Mouse (Mus musculus) hindbrain, embryonic 12.5 days (tissue): ENCODE data around the gene Lama5. TPM values are rescaled to one million over a fixed set of nuclear protein-coding genes. Genes with fewer than 3 reads are reported as not detected.
"Not testable (repeated sequence)": the region's sequence is repeated elsewhere in the genome, so short reads cannot be mapped to it uniquely, and the experiment has no call there.

Experiments
- ATAC-seq: fragments of 200-750 bp; cut with Nextera tagmentation; 2 replicates; pipeline ENCODE4 v1.8.0; 2017; ENCODE audit warnings: moderate TSS enrichment; ENCODE audit not compliant: low FRiP score
- H3K27ac ChIP-seq: fragments of 300-500 bp; sonication (generic); 2 replicates; pipeline ENCODE4 v1.5.1; 2016; ENCODE audit warnings: mild to moderate bottlenecking
- H3K27me3 ChIP-seq: fragments of 300-500 bp; sonication (generic); 2 replicates; pipeline ENCODE4 v1.6.1; 2016; ENCODE audit warnings: mild to moderate bottlenecking
- H3K36me3 ChIP-seq: fragments of 300-500 bp; sonication (generic); 2 replicates; pipeline ENCODE4 v1.6.1; 2016; ENCODE audit warnings: mild to moderate bottlenecking
- H3K4me1 ChIP-seq: fragments of 300-500 bp; sonication (generic); 2 replicates; pipeline ENCODE4 v1.6.1; 2016
- H3K4me2 ChIP-seq: fragments of 300-500 bp; sonication (generic); replicated peaks from 2 replicates; pipeline ENCODE4 v1.6.1; 2016; ENCODE audit warnings: mild to moderate bottlenecking
- H3K4me3 ChIP-seq: fragments of 300-500 bp; sonication (generic); 2 replicates; pipeline ENCODE4 v1.5.1; 2016; ENCODE audit warnings: mild to moderate bottlenecking
- H3K9ac ChIP-seq: fragments of 300-500 bp; sonication (generic); 2 replicates; pipeline ENCODE4 v1.6.1; 2016; ENCODE audit warnings: mild to moderate bottlenecking, moderate library complexity
- H3K9me3 ChIP-seq: fragments of 300-500 bp; sonication (generic); replicated peaks from 2 replicates; pipeline ENCODE4 v1.6.1; 2016; ENCODE audit warnings: mild to moderate bottlenecking
- WGBS: fragments of 180-500 bp; shearing (Covaris S2); methylation state at CpG from one replicate; pipeline ENCODE4 v1.1.7; 2016; 5-methylcytosine and 5-hydroxymethylcytosine counted together
- polyA plus RNA-seq: library from polyadenylated mRNA; unstranded; fragments of >200 nt; fragmentation: Nextera tagmentation; extraction: Ambion mirVana; gene quantifications from 2 replicates; pipeline ENCODE4 v1.2.1, GENCODE M21; 2016

Gene Lama5
- polyA plus RNA-seq, 1 experiment from 2014 or later = 8.7 TPM

DNA sequence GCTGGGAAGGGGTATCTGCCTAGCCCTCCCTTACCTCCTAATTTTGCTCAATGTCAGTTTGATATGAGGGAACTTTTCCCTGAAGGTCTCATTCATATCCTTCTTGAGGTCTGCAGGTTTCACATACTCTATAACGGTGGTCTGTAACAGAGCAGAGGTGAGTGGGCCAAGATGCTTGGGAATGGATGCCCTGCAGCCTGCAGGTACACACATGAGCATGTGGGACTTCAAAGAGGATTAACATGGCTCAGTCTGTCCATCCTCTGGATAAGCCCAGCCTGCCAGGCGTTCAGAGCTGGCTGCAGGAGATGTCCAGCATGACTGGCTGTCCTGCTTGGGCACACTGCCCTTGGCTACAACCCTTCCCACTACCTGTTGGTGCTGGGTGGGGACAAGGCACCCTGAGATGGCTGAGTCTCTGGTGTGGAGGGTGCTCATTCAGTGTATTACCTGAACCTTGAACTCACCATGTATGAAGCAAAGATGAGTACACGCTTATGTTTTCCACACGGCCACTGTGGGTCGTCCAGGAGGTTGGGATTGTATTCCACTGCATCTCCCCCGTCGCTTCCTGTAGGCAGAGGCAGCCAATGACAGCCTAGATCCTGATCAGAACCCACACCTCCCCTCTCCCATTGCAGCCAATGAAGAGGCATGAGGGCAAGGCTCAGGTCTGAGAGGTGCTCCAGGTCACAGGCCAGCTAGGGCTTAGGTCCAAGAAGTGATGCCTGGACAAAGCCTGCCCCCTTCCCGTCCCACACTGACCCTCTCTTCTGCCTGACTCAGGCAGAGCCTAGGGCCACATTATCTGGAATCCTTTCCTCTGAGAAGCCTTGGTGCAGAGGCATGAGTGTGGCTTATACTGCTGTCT lies 35.2 kb upstream of the Lama5 start:
- 67% methylated on average over 8 of the region's 8 CpGs for WGBS
- H3K36me3 ChIP-seq = peaks cover 63% of the 10 kb centered on the region
- ATAC-seq = no peak

GRCm38 (mm10) chr2:180259826-180260609 lies 34.4 kb upstream of the Lama5 start:
- H3K36me3 ChIP-seq = peaks cover 63% of the 10 kb centered on the region

More for the DNA sequence above, 35.2 kb upstream of the Lama5 start:
- peaks cover 16% of the 10 kb centered on the region for H3K4me1 ChIP-seq
- no peaks in the 10 kb centered on the region for H3K9me3 ChIP-seq
- H3K9ac ChIP-seq = no peak overlapping the region
- H3K4me2 ChIP-seq = no peak overlapping the region
- no peak overlapping the region for H3K27ac ChIP-seq
- H3K4me3 ChIP-seq = no peak overlapping the region
- H3K27me3 ChIP-seq = no peaks in the 10 kb centered on the region

DNA sequence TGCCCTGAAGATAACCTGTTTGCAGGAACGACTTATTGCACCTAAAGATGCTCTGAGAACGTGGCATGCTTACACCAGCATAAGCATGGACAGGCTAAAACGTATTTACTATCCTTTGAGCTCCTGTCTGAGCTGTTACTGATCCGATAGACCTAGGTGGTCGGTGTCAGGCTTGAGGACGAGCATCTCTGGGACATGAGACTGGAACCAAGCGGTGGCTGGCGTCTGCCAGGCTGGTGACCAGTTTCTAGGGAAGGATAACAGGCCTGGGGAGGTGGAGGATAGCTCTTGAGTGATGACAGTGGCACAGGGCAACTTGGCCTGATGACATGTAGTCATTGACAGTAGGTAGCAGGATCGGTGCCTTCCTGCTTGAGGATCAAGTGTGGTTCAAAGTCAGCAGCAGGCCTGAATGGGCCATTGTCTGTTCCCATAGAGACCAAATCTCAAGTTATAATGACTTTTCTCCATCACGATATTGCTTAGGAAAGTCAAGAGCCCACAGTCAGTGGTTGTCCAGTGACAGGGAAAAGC lies 33.4 kb upstream of the Lama5 start:
- not testable (repeated sequence) for H3K27ac ChIP-seq, ATAC-seq, H3K4me2 ChIP-seq, H3K4me3 ChIP-seq, H3K9me3 ChIP-seq, H3K27me3 ChIP-seq
- WGBS = 81% methylated on average over 10 of the region's 10 CpGs
- H3K36me3 ChIP-seq = peaks cover 56% of the 10 kb centered on the region
- H3K4me1 ChIP-seq = peaks cover 17% of the 10 kb centered on the region
- peak overlapping the region; percentile 13; the same call in 1 of the 2 replicates for H3K9ac ChIP-seq

More at GRCm38 (mm10) chr2:180259826-180260609, 34.4 kb upstream of the Lama5 start:
- H3K4me3 ChIP-seq, ATAC-seq, H3K27ac ChIP-seq, H3K9me3 ChIP-seq, H3K4me2 ChIP-seq, H3K9ac ChIP-seq, H3K27me3 ChIP-seq: not testable (repeated sequence)
- peaks cover 17% of the 10 kb centered on the region for H3K4me1 ChIP-seq
- 71% methylated on average over 17 of the region's 17 CpGs for WGBS

DNA sequence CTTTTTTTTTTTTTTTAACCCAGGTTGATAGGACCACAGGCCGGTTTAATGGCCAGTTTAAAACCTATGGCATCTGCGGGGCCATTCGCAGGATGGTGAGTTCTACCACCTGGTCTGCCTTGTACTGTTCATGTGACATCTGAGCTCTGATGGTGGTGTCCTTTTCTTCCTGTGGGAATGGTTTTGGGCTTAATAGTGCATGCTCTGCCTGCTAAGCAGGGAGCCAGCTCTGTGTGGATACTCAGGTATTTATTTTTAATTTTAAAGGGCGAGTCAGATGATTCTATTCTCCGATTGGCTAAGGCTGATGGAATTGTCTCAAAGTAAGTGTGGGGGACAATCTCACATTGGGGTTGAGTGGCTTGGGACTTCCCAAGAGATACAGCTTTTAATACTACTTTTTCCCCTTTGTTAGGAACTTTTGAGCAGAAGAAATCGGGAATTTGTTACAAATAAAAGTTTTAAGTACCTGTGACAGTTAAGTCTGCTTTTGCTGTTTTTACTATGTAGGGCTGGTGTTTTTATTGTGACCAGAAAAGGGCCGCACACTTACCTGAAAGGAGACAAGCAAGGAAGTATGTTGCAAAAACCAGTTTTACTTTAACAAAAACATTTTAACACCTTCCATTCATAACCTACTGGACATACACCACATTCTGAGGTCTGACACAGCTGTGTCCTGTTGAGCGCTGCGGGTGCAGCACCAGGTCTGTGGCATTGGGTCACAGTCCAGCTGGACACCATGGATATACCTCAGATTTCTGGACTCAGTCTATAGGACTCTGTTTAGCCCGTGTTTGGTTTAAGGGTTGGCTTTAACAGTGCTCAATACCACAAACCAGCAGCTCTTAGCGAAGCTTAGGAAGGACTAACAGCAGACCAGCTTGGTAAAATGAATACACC lies 32.6 kb upstream of the Lama5 start:
- ATAC-seq = no peak
- Histone ChIP-seq H3K27ac (0 out of 2 replicates have a peak overlapping the region, but pooled peaks have one; percentile 7), H3K27me3 (no peaks in the 10 kb centered on the region), H3K9me3 (no peaks in the 10 kb centered on the region), H3K36me3 (peaks cover 48% of the 10 kb centered on the region), H3K4me1 (peaks cover 17% of the 10 kb centered on the region), H3K9ac (peak overlapping the region; percentile 90), H3K4me3 (peak overlapping the region; percentile 87), H3K4me2 (peak overlapping the region; percentile 82)
- 57% methylated on average over 11 of the region's 11 CpGs for whole genome bisulfite sequencing

- Histone ChIP-seq H3K36me3 (peaks cover 37% of the 10 kb centered on the region), H3K27ac (peak within 1 kb of the TSS; percentile 92), H3K27me3 (no peaks in the 10 kb centered on the region), H3K4me3 (peak within 1 kb of the TSS; percentile 87), H3K4me1 (peaks cover 17% of the 10 kb centered on the region), H3K4me2 (peak within 1 kb of the TSS; percentile 82), H3K9ac (peak within 1 kb of the TSS; percentile 90), H3K9me3 (no peaks in the 10 kb centered on the region)
- 0% methylated on average over 38 of the region's 38 CpGs for WGBS
- peak; percentile 97 for ATAC-seq
Observed at GRCm38 (mm10) chr2:180257001-180257521, 31.4 kb upstream of the Lama5 start, which contains the start of gene Rps21. Rps21 (plus strand) TSS chr2:180257377.

GRCm38 (mm10) chr2:180256296-180257000 lies 30.8 kb upstream of the Lama5 start:
- peak overlapping the region; percentile 87 for H3K4me3 ChIP-seq
- no peaks in the 10 kb centered on the region for H3K9me3 ChIP-seq
- peak overlapping the region; percentile 84 for H3K9ac ChIP-seq
- H3K36me3 ChIP-seq = peaks cover 31% of the 10 kb centered on the region
- H3K27me3 ChIP-seq = no peaks in the 10 kb centered on the region
- peaks cover 17% of the 10 kb centered on the region for H3K4me1 ChIP-seq
- peak overlapping the region; percentile 79 for H3K4me2 ChIP-seq
- WGBS = 23% methylated on average over 26 of the region's 26 CpGs
- ATAC-seq = peak; percentile 73
- peak overlapping the region; percentile 92 for H3K27ac ChIP-seq

GRCm38 (mm10) chr2:180255701-180256100 lies 30.0 kb upstream of the Lama5 start:
- Histone ChIP-seq H3K27ac (no peak overlapping the region), H3K9ac (no peak overlapping the region), H3K4me1 (peaks cover 17% of the 10 kb centered on the region), H3K4me3 (peak overlapping the region; percentile 87; the same call in 1 of the 2 replicates), H3K4me2 (peak overlapping the region; percentile 79), H3K9me3 (no peaks in the 10 kb centered on the region), H3K36me3 (peaks cover 23% of the 10 kb centered on the region), H3K27me3 (no peaks in the 10 kb centered on the region)
- 94% methylated on average over 9 of the region's 9 CpGs for WGBS
- no peak for ATAC-seq

DNA sequence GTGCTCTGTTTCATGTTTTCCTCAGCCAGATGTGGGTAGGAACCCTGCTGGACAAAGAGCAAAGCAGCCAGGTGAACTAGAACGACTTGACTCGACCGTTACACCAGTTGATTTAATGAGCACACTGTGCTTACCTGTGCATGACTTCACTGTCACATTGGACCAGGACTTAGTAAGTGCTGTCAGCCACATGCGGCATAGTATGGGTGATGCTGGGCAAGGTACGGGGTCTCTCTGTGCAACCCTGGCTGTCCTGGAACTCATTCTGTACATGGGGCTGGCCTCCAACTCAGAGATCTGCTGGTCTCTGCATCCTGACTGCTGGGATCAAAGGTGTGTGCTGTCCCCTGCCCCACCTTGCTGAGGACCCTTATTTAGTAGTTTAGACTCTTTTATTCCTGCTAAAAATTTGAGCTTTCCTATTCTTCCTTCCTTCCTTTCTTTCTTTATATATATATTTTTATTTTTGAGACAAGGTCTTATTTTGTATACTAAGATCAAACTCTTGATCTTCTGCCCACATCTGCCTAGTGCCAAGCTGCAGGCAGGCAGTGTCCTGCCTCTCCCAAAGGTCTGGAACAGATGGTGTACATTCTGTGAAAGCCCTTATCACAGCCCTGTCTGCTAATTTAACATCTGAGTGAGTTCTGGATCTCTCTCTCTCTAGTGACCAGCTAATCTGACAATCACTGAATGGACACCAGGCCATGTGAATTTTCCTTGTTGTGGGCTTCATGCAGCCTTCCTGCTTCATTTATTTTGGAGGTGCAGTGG lies 29.0 kb upstream of the Lama5 start:
- Histone ChIP-seq H3K9me3 (no peaks in the 10 kb centered on the region), H3K4me3 (no peak overlapping the region), H3K27ac (no peak overlapping the region), H3K4me1 (peaks cover 17% of the 10 kb centered on the region), H3K27me3 (no peaks in the 10 kb centered on the region), H3K36me3 (peaks cover 13% of the 10 kb centered on the region), H3K9ac (no peak overlapping the region), H3K4me2 (no peak overlapping the region)
- 94% methylated on average over 5 of the region's 5 CpGs for WGBS
- ATAC-seq = no peak

DNA sequence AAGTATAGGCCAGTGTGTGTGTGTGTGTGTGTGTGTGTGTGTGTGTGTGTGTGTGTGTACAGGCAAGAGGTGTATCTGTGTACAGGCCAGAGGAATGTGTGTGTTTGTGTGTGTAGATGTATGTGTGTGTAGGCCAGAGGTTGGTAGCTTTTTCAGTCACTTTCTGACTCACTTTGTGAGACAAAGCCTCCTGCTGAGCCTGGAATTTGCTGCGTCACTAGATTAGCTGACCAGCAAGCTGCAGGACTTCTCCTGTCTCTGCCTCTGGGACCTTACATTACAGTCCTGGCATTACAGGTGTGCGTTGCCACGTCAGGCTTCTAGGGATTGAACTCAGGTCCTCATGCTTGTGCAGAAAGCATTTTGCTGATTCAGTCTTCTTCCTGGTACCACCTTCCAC lies 26.2 kb upstream of the Lama5 start:
- peaks cover 9% of the 10 kb centered on the region for H3K4me1 ChIP-seq
- H3K4me3 ChIP-seq = no peak overlapping the region
- no peak overlapping the region for H3K27ac ChIP-seq
- 56% methylated on average over 3 of the region's 3 CpGs for WGBS
- H3K27me3 ChIP-seq = no peaks in the 10 kb centered on the region
- H3K36me3 ChIP-seq = no peaks in the 10 kb centered on the region
- H3K9me3 ChIP-seq = no peaks in the 10 kb centered on the region
- H3K9ac ChIP-seq = no peak overlapping the region
- H3K4me2 ChIP-seq = no peak overlapping the region
- no peak; the same call in 1 of the 2 replicates for ATAC-seq

DNA sequence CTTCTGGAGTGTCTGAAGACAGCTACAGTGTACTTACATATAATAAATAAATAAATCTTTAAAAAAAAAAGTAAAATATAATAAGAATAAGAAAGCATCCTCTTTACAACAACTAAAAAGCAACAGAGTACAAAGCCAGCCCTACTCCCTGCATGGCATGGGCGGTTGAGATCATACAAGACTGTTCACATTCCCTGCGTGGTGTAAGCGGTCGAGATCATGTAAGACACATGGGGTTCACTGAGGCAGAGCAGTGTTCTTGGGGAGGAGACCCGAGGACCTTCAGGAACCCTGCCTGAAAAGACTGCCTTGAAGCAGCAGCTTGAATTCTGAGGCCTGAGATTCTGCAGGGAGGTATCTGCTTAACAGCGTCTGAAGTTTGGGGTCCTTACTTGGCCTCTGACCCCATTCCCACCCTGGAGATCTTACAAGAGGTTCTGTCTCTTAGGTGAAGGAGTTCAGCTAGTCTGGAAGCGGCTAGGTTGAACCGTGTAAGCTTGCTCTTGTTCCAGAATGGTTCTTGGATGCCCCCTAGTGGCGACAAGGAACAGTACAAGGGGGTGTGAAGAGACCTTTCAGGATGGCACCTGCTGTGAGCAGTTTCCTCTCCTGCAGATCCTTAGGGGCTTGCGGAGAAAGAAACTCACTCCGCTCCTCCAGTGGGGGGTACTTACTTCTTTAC lies 25.4 kb upstream of the Lama5 start:
- 28% methylated on average over 11 of the region's 11 CpGs for WGBS
- peaks cover 3% of the 10 kb centered on the region for H3K4me1 ChIP-seq
- H3K4me2 ChIP-seq = no peak overlapping the region
- no peaks in the 10 kb centered on the region for H3K27me3 ChIP-seq
- H3K36me3 ChIP-seq = no peaks in the 10 kb centered on the region
- no peaks in the 10 kb centered on the region for H3K9me3 ChIP-seq
- H3K4me3 ChIP-seq = no peak overlapping the region
- no peak overlapping the region for H3K9ac ChIP-seq
- H3K27ac ChIP-seq = no peak overlapping the region
- ATAC-seq = peak; percentile 88
